Comparison of ENCODE assay signal across 20 mouse cellular contexts in genomic region chr5:90518356-90519100, GRCm38 (mm10). TPM values are rescaled to one million over a fixed set of nuclear protein-coding genes. Genes with fewer than 3 reads are reported as not detected.
DNase-seq lines count a peak whose midpoint lies in the region; ATAC-seq and TF ChIP-seq lines count a peak whose summit lies in the region.
"Had no signal": no experiment of that assay in that cellular context is flagged by ENCODE, and none has a peak within 500 bp of the region (broad histone marks: within the 10 kb centered on the region; RNA-seq: fewer than 3 reads in every experiment).

Gene Afm, plus strand, starts transcription at chr5:90518932.

- TF ChIP-seq POLR2A in kidney, adult 2 months (IDR thresholded peaks at IDR 0.05; ENCODE audit: low read depth, low read length), result no peak

- H3K9ac ChIP-seq in intestine, embryonic 16.5 days (ENCODE audit: low read depth, low read length), result no peak within 1 kb of the TSS
- H3K9ac ChIP-seq in liver, embryonic 16.5 days (ENCODE audit: low read depth, low read length), result no peak within 1 kb of the TSS
- H3K9ac ChIP-seq in forebrain, embryonic 16.5 days (replicated peaks; ENCODE audit: low read depth, low read length), result no peak within 1 kb of the TSS
- H3K9ac ChIP-seq: forebrain, postnatal 0 days had no signal

- H3K4me2 ChIP-seq in intestine, embryonic 16.5 days (ENCODE audit: low read depth, low read length), result peak within 1 kb of the TSS; percentile 32
- peak within 1 kb of the TSS; percentile 36; the same call in 1 of the 2 replicates for H3K4me2 ChIP-seq in liver, embryonic 16.5 days (ENCODE audit: low read depth, low read length)
- no peak within 1 kb of the TSS for H3K4me2 ChIP-seq in forebrain, embryonic 16.5 days (ENCODE audit: low read length)

- no peaks in the 10 kb centered on the region for H3K36me3 ChIP-seq in intestine, embryonic 16.5 days (ENCODE audit: control insufficient read depth, insufficient read depth, low read length)
- no peaks in the 10 kb centered on the region for H3K36me3 ChIP-seq in kidney, adult 2 months (ENCODE audit: control insufficient read depth, insufficient read depth, low read length)
- H3K36me3 ChIP-seq in liver, embryonic 16.5 days (ENCODE audit: control insufficient read depth, insufficient read depth), result no peaks in the 10 kb centered on the region
- no peaks in the 10 kb centered on the region for H3K36me3 ChIP-seq in forebrain, embryonic 16.5 days (ENCODE audit: control insufficient read depth, insufficient read depth)
- H3K36me3 ChIP-seq: embryonic facial prominence, embryonic 10.5 days had no signal

- H3K4me1 ChIP-seq in intestine, embryonic 16.5 days (ENCODE audit: control insufficient read depth, insufficient read depth, low read length), result no peaks in the 10 kb centered on the region
- H3K4me1 ChIP-seq in kidney, adult 2 months (ENCODE audit: control insufficient read depth, insufficient read depth, low read length), result peaks cover 9% of the 10 kb centered on the region; the same call in 1 of the 2 replicates
- H3K4me1 ChIP-seq in liver, embryonic 16.5 days (ENCODE audit: control insufficient read depth, low read depth, low read length), result no peaks in the 10 kb centered on the region
- no peaks in the 10 kb centered on the region for H3K4me1 ChIP-seq in forebrain, embryonic 16.5 days (replicated peaks; ENCODE audit: control insufficient read depth, insufficient read depth, low read length)
- H3K4me1 ChIP-seq: embryonic facial prominence, embryonic 10.5 days had no signal

- 46% methylated on average over 6 of the region's 6 CpGs for WGBS in intestine, embryonic 16.5 days
- 23% methylated on average over 6 of the region's 6 CpGs for WGBS in kidney, adult 2 months
- WGBS in liver, embryonic 16.5 days (ENCODE audit: insufficient replicate concordance), result 54% methylated on average over 6 of the region's 6 CpGs
- 87% methylated on average over 6 of the region's 6 CpGs for WGBS in forebrain, embryonic 16.5 days

- H3K4me3 ChIP-seq in intestine, embryonic 16.5 days (ENCODE audit: low read length), result peak within 1 kb of the TSS; percentile 16; the same call in 1 of the 2 replicates
- H3K4me3 ChIP-seq in kidney, adult 2 months (ENCODE audit: insufficient read depth, low read depth, low read length), result no peak within 1 kb of the TSS
- no peak within 1 kb of the TSS; the same call in 1 of the 2 replicates for H3K4me3 ChIP-seq in liver, embryonic 16.5 days (ENCODE audit: low read depth, low read length)
- H3K4me3 ChIP-seq in forebrain, embryonic 16.5 days (replicated peaks; ENCODE audit: low read length), result no peak within 1 kb of the TSS
- H3K4me3 ChIP-seq: embryonic facial prominence, embryonic 10.5 days; erythroblast, embryonic 14.5 days had no signal

- peak within 1 kb of the TSS; percentile 84 for H3K27ac ChIP-seq in intestine, embryonic 16.5 days (ENCODE audit: low read length)
- peak within 1 kb of the TSS; percentile 88 for H3K27ac ChIP-seq in kidney, adult 2 months (ENCODE audit: insufficient read depth, low read depth, low read length)
- no peak within 1 kb of the TSS for H3K27ac ChIP-seq in liver, embryonic 16.5 days (ENCODE audit: low read length)
- H3K27ac ChIP-seq in forebrain, embryonic 16.5 days (ENCODE audit: low read length), result no peak within 1 kb of the TSS
- H3K27ac ChIP-seq: embryonic facial prominence, embryonic 10.5 days; hindbrain, postnatal 0 days had no signal

- TF ChIP-seq CTCF in kidney, adult 2 months (conservative IDR thresholded peaks at IDR 0.05; ENCODE audit: insufficient read depth, insufficient read length, low read depth, low read length), result no peak

- no peaks in the 10 kb centered on the region for H3K27me3 ChIP-seq in intestine, embryonic 16.5 days (replicated peaks; ENCODE audit: control insufficient read depth, insufficient read depth, low read length)
- no peaks in the 10 kb centered on the region for H3K27me3 ChIP-seq in kidney, adult 2 months (replicated peaks; ENCODE audit: control insufficient read depth, insufficient read depth, low read length)
- H3K27me3 ChIP-seq in liver, embryonic 16.5 days (ENCODE audit: control insufficient read depth, insufficient read depth, low read depth, low read length), result no peaks in the 10 kb centered on the region
- H3K27me3 ChIP-seq in forebrain, embryonic 16.5 days (replicated peaks; ENCODE audit: control insufficient read depth, insufficient read depth, low read length), result no peaks in the 10 kb centered on the region

- peak; percentile 74 for DNase-seq in kidney, adult 2 months
- peak; percentile 48 to 69 for DNase-seq in kidney, postnatal 25 days
- no peak for DNase-seq in ovary, postnatal 36 days (ENCODE audit: low spot score)
- no peak for DNase-seq in lung, postnatal 4 days
- DNase-seq: adrenal gland, adult 8-10 months; cerebellum, postnatal 25 days; forebrain, postnatal 0 days; gastrocnemius, postnatal 14 days; heart, postnatal 14 days; lung, adult 18-20 months; midbrain, embryonic 14.5 days; right cerebral cortex, postnatal 4 days; thymus, postnatal 14 days had no signal

- peak; percentile 91 for ATAC-seq in intestine, embryonic 16.5 days
- ATAC-seq in liver, embryonic 16.5 days (ENCODE audit: low read depth), result peak; percentile 51; the same call in 1 of the 2 replicates
- ATAC-seq in forebrain, embryonic 16.5 days, result no peak
- no peak for ATAC-seq in cerebellum, adult (ENCODE audit: insufficient number of reproducible peaks, low FRiP score, low TSS enrichment)
- ATAC-seq: forebrain, postnatal 0 days; hindbrain, postnatal 0 days had no signal

- no peaks in the 10 kb centered on the region for H3K9me3 ChIP-seq in intestine, embryonic 16.5 days (ENCODE audit: control insufficient read depth, low read length)
- H3K9me3 ChIP-seq in liver, embryonic 16.5 days (replicated peaks; ENCODE audit: control insufficient read depth, low read length), result no peaks in the 10 kb centered on the region
- H3K9me3 ChIP-seq in forebrain, embryonic 16.5 days (ENCODE audit: control insufficient read depth, low read length), result no peaks in the 10 kb centered on the region
- H3K9me3 ChIP-seq: embryonic facial prominence, embryonic 10.5 days had no signal

RNA-seq across cellular contexts. Expression of gene Afm, which starts in this region (rescaled TPM):
- polyA plus RNA-seq in intestine, embryonic 16.5 days (2015; fragmentation: Nextera tagmentation; extraction: Ambion mirVana), result 11.9 and 13.5 TPM in 2 replicates
- polyA plus RNA-seq in kidney, adult 2 months (2012; rRNA removed), result 21.0 and 21.1 TPM in 2 replicates
- 34.3 and 34.6 TPM in 2 replicates for polyA plus RNA-seq in liver, embryonic 16.5 days (2015; fragmentation: Nextera tagmentation; extraction: Ambion mirVana)
- not detected in 2 replicates for polyA plus RNA-seq in forebrain, embryonic 16.5 days (2015; fragmentation: Nextera tagmentation; extraction: Ambion mirVana)
- polyA plus RNA-seq: embryonic facial prominence, embryonic 10.5 days; erythroblast, embryonic 14.5 days; forebrain, postnatal 0 days; hindbrain, postnatal 0 days; midbrain, embryonic 14.5 days had no signal

Comparison
In these comparisons a context has a peak if more than half of its experiments do, and no peak if none do; other contexts are left out.
1. RNA of gene Afm (polyA plus RNA-seq): 34.3 to 34.6 TPM in liver, embryonic 16.5 days, 21.0 to 21.1 TPM in kidney, adult 2 months and 11.9 to 13.5 TPM in intestine, embryonic 16.5 days; not detected in forebrain, embryonic 16.5 days; every median in the first group is over 10 times any median in the second.
2. ATAC-seq: peak in intestine, embryonic 16.5 days (single experiment) and liver, embryonic 16.5 days (single experiment); none in forebrain, embryonic 16.5 days (single experiment) and cerebellum, adult (single experiment).
3. H3K27ac ChIP-seq: peak in intestine, embryonic 16.5 days (single experiment) and kidney, adult 2 months (single experiment); none in liver, embryonic 16.5 days (single experiment) and forebrain, embryonic 16.5 days (single experiment).
4. DNase-seq: peak in kidney, adult 2 months (single experiment) and kidney, postnatal 25 days (2 of 2); none in ovary, postnatal 36 days (single experiment) and lung, postnatal 4 days (0 of 2).